Mouse (Mus musculus): ENCODE measurements at regions not wholly inside any gene's neighbourhood (a gene's known extent, or its start where the extent isn't known, plus 50 kb on each side); places are given as distances from the start of the nearest gene placed in this dataset.

GRCm38 (mm10) chr15:88362966-88363365, 237.1 kb upstream of the Zdhhc25 start:
- no peak for DNase-seq (ENCODE audit: low spot score in 2 of 2)

DNA sequence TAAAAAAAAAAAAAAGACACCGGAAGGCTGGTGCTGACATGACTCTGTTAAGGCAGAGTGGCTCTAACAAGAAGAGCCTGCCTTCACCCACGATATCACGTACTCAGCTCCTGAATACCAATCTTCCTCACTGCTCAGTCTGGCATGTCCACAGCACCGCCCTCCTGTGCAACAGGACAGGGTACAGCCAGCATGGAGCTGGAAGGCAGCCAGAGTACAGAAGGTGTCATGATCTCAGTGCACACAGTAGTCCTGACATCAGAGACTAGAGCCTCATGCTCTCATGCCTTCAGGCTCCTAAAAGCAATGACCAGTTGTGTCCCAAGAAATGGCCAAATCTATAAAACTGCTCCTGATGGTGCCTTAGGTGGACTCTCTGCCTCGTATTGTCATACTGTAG, 229.7 kb upstream of the Zdhhc25 start:
- no peak for DNase-seq (ENCODE audit: low spot score in 2 of 2)

GRCm38 (mm10) chr15:88372039-88372438, 228.1 kb upstream of the Zdhhc25 start:
- DNase-seq (ENCODE audit: low spot score in 2 of 2): no peak

- no peak for DNase-seq (ENCODE audit: low spot score in 2 of 2)
These were observed 226.2 kb upstream of the Zdhhc25 start for GRCm38 (mm10) chr15:88373923-88374322.

DNA sequence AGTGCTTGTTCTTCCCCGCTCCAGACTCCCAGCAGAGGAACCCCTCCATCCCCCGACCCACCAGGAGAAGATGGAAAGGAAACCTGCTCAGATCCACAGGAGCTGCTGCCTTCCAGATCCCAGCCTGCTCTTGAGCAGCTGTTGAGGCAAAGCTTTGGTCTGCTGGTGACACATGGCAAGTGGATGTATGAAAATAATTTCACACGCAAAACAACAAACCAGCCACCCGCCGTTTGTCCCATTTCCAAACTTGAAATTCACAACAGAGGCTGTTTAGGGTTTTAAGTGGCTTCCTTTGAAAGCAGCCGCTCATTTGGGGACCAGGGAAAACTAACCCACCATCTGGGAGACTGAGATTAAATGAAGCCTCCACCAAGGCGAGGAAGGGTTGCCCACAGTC, 220.8 kb upstream of the Zdhhc25 start:
- DNase-seq (ENCODE audit: low spot score in 2 of 2): no peak

- no peak for DNase-seq (ENCODE audit: low spot score in 2 of 2)
These were observed 220.0 kb upstream of the Zdhhc25 start for GRCm38 (mm10) chr15:88379951-88380623.

- DNase-seq (ENCODE audit: low spot score in 2 of 2): no peak
These were observed 218.7 kb upstream of the Zdhhc25 start for GRCm38 (mm10) chr15:88381419-88381818.

DNA sequence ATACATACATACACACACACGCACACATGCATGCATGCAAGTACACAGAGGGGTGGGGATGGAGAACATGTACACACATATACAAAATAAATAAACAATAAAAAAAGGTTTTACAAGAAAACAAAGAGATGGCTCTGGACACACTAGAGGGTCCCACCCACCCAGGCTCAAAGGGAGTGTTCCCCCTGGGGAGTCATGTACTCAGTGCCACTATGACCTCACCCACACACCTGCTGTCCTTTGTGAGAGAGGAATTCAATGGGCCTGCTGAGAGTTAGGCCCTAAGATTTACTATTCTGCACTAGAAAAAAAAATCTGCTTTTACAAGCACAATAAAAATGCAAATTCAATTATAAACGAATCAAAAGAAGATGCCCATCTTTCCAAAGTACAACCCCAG, 214.2 kb upstream of the Zdhhc25 start:
- DNase-seq (ENCODE audit: low spot score in 2 of 2): no peak

DNA sequence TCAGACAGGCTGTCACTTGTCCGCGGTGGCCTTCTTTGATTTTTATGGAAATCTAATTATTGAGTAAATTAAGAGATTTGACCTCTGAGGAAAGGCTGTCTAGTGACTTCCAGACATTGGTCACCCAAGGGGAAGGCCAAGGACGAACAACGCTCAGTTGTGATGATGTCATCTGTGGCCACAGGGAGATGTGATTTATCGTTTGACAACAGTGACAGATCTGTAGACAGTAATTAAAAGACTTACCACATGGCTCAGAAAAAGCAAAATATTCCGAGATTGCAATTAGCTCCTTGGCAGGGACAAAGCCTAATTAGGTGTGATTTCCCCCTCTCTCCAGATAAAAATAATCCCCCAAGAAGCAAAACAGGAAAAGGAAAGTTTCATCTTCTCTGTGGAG, 213.4 kb upstream of the Zdhhc25 start:
- DNase-seq (ENCODE audit: low spot score in 2 of 2): no peak

GRCm38 (mm10) chr15:88391822-88392221, 208.3 kb upstream of the Zdhhc25 start:
- no peak for DNase-seq (ENCODE audit: low spot score in 2 of 2)

GRCm38 (mm10) chr15:88399064-88399463, 201.0 kb upstream of the Zdhhc25 start:
- DNase-seq (ENCODE audit: low spot score in 2 of 2): no peak

- no peak for DNase-seq (ENCODE audit: low spot score in 2 of 2)
These were observed 200.1 kb upstream of the Zdhhc25 start for GRCm38 (mm10) chr15:88399989-88400388.

GRCm38 (mm10) chr15:88400787-88401186, 199.3 kb upstream of the Zdhhc25 start:
- DNase-seq (ENCODE audit: low spot score in 2 of 2): no peak

DNA sequence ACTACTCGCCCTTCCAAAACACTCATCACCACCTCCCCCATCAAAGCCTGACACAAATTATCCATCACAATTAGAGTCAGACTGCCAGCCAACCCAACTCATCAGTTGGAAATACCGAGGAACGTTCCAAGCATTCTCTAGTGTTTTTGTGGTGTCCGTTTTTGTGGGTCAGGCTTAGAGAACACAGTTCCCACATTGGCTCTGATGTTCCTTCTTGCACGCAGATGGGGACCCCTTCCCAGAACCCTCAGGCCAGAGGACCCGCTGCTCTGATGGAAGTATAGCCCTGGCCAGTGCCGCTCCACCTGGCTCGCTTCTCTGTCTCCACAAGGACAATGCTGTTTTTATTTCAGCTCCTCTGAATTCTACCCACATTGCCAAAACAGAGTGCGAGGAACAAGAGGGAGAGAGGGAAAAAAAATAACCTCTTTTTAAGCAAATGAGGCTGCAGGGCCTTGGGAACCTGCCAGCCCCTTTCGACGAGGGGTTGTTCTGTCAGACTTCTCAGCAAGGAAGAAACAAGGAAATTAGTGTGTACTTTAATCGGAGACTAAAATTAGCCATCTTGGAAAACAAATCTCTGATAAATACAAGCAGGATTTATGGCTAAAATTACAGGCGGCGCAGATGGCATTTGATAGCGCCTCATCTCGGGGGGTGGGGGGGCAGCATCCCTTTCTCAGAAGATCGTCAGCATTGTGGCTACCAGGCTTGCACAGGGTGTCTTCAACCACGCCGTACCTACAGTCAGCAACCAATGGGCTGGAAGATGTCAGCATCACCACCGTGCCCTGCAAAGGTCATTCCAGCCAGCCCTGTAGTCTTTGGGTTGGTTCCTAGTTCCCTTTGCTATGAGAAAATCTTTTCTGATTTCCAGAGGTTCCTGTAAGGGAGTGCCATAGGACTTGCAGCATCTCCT, 191.4 kb upstream of the Zdhhc25 start:
- no peak for DNase-seq (ENCODE audit: low spot score in 2 of 2)

- DNase-seq (ENCODE audit: low spot score in 2 of 2): no peak
These were observed 185.9 kb upstream of the Zdhhc25 start for GRCm38 (mm10) chr15:88414206-88414605.

GRCm38 (mm10) chr15:88418881-88419280, 181.2 kb upstream of the Zdhhc25 start:
- no peak for DNase-seq (ENCODE audit: low spot score in 2 of 2)

- no peak for DNase-seq (ENCODE audit: low spot score in 2 of 2)
These were observed 171.7 kb upstream of the Zdhhc25 start for GRCm38 (mm10) chr15:88428441-88428840.

DNA sequence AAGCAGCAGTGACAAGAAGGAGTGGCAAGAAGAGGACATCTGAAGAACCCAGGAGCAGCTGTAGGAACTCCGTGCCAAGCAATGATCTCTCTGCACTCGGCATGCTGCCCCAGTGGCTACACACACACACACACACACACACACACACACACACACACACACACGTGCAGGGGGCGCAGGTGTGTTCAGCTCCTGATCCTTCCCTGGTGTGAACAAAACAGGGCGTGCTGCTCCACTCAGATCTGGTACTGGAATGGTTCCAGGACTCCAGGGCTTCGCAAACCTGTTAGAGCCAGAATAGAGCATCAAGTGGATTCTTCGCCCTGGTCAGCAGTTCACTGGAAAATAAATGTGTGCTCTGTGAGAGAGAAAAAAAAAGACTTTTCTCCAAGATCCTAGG, 169.2 kb upstream of the Zdhhc25 start:
- DNase-seq (ENCODE audit: low spot score in 2 of 2): no peak

DNA sequence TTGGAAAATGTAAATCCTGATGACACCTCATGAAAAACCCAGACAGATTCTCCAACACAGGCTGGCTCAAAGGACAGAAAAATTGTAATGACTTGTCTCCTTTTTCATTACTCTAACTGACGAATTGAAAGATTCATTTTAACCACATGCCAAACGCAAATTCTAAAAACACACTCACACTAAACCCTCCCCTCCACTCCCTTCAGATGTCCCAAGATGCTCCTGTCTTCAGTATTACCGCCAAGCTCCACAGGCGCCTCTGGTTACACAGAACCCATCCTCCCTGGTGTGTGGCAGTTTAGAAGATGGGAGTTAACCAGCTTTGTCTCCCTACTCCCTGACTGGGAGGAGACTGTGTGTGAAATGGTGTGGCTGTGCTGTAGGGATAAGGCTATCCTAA, 151.8 kb upstream of the Zdhhc25 start:
- no peak for DNase-seq (ENCODE audit: low spot score in 2 of 2)

DNA sequence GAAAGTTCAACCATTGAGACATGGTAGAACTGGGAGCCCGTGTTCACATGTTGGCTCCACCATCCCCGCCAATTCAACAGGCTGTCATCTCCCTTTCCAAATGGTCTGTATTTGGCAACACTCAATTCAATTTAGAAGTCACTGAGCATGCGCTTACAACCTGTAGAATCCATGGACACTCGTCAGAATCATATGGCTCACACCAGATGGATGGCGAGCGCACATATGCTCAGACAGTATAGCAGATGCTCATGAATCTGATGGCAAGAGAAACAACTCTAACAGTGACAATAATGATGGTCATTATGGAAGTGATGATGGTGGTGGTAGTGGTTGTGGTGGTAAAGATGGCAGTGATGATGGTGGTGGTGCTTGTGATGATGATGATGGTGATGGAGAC, 148.9 kb upstream of the Zdhhc25 start:
- no peak for DNase-seq (ENCODE audit: low spot score in 2 of 2)

- no peak for DNase-seq (ENCODE audit: low spot score in 2 of 2)
These were observed 132.0 kb upstream of the Zdhhc25 start for GRCm38 (mm10) chr15:88468107-88468506.

GRCm38 (mm10) chr15:88468810-88469209, 131.3 kb upstream of the Zdhhc25 start:
- no peak for DNase-seq (ENCODE audit: low spot score in 2 of 2)

Measured in gastrocnemius, postnatal 4 days (tissue).